Mouse (Mus musculus): ENCODE results near the gene Gnai3.

- TF ChIP-seq CTCF (IDR thresholded peaks at IDR 0.05; ENCODE audit: extremely low read depth, insufficient read length, insufficient replicate concordance, low read depth, low read length) (no peak), POLR2A (IDR thresholded peaks at IDR 0.05; ENCODE audit: low read depth, low read length) (no peak)
Measured at GRCm38 (mm10) chr3:108101594-108101993, 44.4 kb downstream of the Gnai3 start.
